Mouse (Mus musculus) fibroblast of lung, adult 2 months (primary cell): ENCODE data around the gene Scaf8.
A peak's percentile ranks its signal among the peaks of the same experiment; 100 is the strongest.
"Not testable (repeated sequence)": the region's sequence is repeated elsewhere in the genome, so short reads cannot be mapped to it uniquely, and the experiment has no call there.

ENCODE experiments used
- DNase-seq: peaks from one replicate; pipeline ENCODE4 v3.0.0-alpha.2; 2011; ENCODE audit warnings: low read depth

The Scaf8 gene

GRCm38 (mm10) chr17:3114720-3115379 lies at the start of gene Scaf8:
Gene Scaf8, plus strand, starts transcription at chr17:3114972.
- peak; percentile 65 for DNase-seq

DNA sequence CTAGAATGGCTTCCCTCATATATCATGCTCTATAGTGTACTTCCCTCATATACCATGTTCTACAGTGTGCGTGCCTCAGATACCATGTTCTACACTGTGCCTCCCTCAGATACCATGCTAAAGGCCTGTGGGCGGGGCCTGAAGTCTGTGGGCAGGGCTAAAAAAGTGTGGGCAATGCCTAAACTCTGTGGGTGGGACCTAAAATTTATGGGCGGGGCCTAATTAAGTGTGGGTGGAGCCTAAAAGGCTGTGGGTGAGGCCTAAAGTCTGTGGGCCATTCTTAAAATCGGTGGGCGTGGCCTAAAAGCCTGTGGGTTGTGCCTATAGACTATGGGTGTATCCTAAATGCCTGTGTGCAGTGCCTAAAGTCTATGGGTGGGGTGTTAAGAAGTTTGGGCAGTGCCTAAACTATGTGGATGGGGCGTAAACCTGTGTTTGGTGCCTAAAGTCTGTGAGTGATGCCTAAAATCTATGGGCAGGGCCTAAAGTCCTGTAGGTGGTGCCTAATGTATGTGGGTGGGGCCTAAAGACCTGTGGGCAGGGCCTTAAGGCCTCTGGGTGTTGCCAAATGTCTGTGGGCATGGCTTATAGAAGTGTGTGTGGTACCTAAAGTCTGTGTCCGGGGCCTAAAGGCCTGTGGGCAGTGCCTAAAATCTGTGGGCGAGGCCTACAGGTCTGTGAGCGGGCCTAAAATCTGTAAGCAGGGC lies 39.5 kb upstream of the Scaf8 start:
- DNase-seq: no peak

DNA sequence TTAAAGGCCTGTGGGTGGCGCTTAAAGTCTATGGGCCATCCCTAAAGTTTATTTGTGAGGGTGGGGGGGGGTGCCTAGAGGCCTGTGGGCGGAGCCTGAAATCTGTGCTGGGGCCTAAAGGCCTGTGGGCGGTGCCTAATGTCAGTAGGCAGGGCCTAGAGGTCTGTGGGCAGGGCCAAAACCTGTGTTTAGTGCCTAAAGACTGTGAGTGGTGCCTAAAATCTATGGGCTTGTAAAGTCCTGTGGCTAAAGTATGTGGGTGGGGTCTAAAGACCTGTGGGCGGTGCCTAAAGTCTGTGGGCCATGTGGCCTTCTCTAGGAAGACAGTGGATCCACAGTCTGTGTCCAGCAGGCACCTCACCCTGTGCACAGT lies 38.9 kb upstream of the Scaf8 start:
- no peak for DNase-seq

DNA sequence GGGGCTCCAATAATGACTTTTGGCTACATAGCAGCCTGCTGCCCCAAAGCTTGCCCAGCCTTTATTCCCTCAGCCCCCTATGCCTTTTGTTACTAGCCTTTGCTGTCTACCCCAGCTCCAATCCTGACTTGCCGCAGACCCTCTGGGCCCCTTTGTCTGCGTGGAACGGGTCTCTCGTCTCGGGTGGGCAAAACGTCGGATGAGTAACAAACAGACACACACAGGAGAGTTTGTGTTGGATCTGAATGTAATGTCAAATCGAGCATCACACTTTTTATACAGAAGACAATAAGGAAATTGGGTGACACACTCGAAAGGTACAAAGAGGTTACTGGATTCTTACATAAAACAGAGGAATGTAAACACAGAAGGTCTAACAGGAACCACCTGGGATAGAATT lies 36.8 kb upstream of the Scaf8 start:
- DNase-seq: not testable (repeated sequence)

GRCm38 (mm10) chr17:3080587-3081349 lies 34.0 kb upstream of the Scaf8 start:
- not testable (repeated sequence) for DNase-seq

GRCm38 (mm10) chr17:3081512-3082100 lies 33.2 kb upstream of the Scaf8 start:
- DNase-seq: not testable (repeated sequence)

GRCm38 (mm10) chr17:3082125-3082755 lies 32.5 kb upstream of the Scaf8 start:
- DNase-seq: not testable (repeated sequence)

- not testable (repeated sequence) for DNase-seq
Observed at GRCm38 (mm10) chr17:3082756-3083749, 31.7 kb upstream of the Scaf8 start.

DNA sequence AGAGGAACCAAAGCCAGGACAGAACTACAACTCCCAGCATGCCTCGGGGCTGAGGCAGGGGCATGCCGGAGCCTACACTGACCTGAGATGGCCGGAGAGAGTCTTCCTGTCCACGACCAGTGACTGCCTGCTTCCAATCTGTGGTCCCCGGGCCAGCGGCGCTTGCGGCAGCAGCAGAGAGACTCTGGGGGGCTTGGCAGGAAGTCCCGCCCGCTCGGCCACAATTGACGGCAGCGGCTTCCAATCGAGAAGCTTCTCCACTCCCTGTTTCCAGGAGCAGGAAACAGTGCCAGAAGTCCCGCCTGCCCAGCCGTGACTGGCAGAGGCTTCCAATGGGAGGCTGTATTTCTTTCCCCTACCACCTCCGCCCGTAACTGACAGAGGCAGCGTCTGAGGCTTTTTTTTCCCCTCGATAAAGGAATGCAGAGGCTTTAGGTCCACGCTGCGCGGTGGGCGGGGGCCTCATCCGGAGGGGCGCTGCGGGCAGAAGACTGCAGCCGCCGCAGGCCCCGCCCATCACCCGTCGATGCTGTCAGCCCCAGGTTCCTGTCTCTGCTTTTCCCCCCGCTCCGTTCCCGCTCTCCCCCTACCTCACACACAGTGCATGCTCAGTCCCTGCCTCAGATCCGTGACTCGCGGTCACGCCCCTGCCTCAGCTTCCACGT lies 30.8 kb upstream of the Scaf8 start:
- DNase-seq: peak; percentile 89

GRCm38 (mm10) chr17:3084551-3084930 lies 30.2 kb upstream of the Scaf8 start:
- no peak for DNase-seq

- no peak for DNase-seq
Observed at GRCm38 (mm10) chr17:3085152-3085551, 29.6 kb upstream of the Scaf8 start.

DNA sequence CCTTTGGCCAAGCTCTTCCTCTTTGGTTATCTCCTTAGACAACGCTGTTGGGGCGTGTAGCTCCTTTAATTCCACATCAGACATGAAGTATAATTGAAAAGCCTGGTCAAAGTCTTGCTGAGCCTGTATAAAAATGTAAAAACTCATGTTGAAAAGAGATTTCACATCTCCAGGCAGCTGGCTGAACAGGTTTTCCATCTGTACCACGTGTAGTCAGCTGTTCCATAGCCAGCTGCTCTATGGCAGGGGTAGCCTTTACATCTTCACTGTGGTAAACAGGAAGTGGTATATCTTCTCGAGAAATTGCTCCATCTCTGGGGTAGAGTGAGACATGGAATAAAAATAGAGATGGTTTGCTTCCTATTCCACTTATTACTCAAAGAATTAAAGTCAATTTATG lies 22.1 kb upstream of the Scaf8 start:
- no peak for DNase-seq

DNA sequence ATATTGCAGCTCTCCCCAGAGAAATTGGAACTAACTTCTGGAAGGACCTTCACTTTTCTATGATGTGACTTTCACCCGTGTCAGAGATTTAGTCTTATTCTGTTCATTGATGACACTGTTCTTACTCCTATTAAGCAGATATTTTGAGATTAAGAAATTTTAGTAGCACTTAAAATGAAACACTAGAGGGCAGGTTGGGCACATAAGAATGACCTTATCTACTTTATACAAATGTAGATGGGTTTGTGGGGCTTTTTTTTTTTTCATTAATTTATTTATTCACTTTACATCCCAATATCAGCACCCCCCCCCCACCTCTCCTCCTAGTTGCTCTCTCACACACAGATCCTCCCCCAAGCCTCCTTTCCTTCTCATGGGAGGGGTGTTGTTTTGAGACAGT lies 15.5 kb upstream of the Scaf8 start:
- DNase-seq: not testable (repeated sequence)

- peak; percentile 82 for DNase-seq
Observed at GRCm38 (mm10) chr17:3102336-3103165, 12.2 kb upstream of the Scaf8 start.

DNA sequence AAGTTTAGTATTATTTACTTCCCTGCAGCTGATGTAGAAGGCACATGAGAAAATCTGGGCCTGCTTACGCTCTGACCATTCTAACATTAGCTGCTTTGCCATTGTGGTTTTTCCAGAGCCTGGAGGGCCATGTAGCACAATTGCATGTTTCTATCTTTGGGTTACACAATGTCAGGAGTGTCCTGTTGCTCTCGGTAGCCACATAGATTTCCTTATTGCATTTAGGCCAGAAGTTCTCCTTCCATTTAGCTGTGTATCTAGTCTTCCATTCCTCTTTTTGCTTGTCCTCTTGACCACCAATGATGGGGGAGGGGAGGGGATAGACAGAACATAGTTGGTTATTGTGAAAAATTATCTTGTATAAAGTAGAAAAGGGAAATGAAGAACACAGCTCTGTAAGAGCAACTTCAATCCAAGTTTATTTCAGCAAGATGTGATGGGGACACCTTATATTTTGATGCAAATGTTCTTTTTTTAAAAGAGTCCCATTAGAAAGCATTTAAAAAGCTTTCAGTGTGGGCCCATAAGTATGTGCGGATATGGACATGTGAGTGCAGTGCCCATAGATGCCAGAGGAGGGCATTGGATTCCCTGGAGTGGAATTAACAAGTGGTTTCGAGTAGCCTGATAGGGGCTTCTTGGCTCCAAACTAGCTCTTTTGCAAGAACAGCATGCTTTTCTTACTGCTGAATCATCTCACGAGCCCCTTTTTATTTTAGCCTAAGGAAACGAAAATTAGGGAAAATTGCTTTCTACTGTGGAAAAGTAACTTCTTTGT lies 10.4 kb upstream of the Scaf8 start:
- no peak for DNase-seq

- no peak for DNase-seq
Observed at GRCm38 (mm10) chr17:3105022-3105421, 9.8 kb upstream of the Scaf8 start.

DNA sequence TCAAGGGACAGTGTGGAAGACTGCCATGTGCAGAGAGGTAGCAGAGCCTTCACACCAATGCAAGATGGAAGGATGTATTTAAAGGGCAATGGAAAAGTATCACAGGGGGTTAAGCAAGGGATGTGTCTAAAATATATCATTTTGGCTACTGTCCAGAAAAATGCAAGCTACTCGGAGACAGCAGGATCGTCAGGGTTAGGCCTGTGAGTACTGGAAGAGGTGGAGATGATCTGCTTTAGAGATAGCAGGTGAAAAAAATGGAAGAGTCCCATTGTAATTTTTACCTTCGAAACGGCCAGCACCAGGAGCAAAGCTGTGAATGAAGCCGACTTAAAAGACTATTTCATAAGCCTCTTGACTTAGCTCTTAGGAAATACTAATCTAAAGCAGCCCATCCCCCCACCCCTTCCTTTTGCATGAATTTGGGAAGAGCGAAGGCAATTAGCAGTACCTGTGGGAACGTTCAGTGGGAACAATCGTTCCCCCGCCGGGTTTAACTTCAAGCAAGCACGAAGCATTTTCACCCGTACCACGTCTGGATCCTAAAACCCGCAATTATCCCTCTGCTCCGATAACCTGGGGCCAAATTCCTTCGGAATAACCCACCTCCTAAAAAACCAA lies 925 bp upstream of the Scaf8 start:
- DNase-seq: no peak

DNA sequence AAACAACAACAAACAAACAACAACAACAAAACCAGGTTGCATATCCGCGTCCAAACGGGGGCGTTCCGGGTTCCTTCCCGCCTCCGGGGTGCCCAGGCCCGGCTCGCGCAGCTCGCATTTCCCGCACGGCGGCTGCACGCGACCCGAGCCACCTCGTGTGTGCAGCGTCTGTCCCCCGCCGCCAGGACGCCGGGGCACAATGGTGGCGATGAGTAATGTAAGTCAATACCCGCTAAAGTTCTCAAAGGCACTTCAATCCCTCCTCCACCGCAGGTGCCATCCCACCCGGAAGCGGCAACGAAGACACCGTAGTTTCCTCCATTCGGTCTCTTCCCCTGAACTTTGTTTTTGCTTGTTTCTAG lies 433 bp upstream of the Scaf8 start:
- no peak for DNase-seq
